Mouse (Mus musculus): ENCODE results near the gene Acbd4.
A peak's percentile ranks its signal among the peaks of the same experiment; 100 is the strongest.

Acbd4 gene

DNA sequence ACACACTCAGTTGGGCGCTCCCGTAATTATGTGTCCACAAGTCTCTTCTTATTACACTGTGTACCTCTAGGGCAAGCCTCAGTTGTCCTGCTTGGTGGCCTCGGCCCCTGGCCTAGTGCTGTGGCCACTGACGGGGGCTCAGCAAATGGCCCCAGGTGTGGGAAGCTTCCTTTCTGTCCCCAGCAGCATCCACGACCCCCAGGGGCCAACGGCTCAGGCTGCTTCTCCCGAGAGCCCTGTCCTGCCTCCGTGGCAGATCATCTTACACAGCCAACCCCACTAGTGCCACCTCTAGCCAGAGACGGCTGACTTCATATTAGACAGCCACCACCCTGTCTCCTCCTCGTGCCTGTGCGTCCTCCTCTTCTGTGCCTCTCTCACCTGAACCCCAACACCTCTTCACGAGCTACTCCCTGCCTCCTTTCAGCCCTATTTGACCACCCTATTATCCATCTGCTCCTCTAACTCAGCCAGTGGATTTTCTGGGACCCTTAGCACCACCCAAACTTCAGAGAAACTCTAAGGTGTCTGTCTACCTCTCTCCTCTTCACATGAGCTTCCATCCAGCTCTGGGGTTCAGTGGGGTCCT is 2.0 kb upstream of the Acbd4 start:
- Histone ChIP-seq H3K27me3 (ENCODE audit: control insufficient read depth, insufficient read depth, low read length, poor library complexity, severe bottlenecking) (no peaks in the 10 kb centered on the region), H3K36me3 (ENCODE audit: control insufficient read depth, insufficient read depth, low read length, poor library complexity, severe bottlenecking) (no peaks in the 10 kb centered on the region)
- DNase-seq (ENCODE audit: low read depth, low spot score) = no peak

GRCm38 (mm10) chr11:103100361-103100760 is 1.1 kb upstream of the Acbd4 start:
- H3K27me3 ChIP-seq (ENCODE audit: control insufficient read depth, insufficient read depth, low read length, poor library complexity, severe bottlenecking) = no peaks in the 10 kb centered on the region
- no peaks in the 10 kb centered on the region for H3K36me3 ChIP-seq (ENCODE audit: control insufficient read depth, insufficient read depth, low read length, poor library complexity, severe bottlenecking)
- DNase-seq (ENCODE audit: low read depth, low spot score) = peak; percentile 54

DNA sequence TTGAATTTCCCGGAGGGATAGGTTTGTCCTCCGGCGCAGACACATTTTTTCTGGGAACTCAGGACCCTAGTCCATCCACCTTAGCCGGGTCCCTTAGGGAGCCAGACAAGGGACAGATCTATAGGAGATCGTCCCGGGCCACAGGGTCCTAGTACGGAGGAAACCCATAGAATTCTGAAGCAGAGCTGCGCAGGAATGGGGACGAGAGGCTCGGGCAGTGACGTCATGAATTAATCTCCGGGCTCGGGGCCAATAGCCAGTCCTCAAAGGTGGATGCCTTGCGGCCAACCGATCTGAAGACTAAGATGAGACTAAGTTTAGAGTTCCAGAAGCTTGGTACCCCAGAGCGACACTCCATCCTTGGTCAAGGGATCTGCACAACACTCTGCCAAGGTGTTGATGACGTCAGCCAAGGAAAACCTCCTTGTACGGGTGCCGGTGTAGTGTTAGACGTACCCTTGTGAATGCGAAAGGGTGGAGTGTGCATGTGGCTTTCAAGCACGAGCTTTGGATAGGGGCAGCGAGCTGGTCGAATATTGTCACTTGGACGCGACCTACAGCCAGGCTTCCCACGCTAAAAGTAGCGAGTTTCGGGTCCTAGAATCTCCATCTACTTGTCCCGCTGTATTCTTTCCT is 502 bp downstream of the Acbd4 start:
- DNase-seq (ENCODE audit: low read depth, low spot score) = peak; percentile 57
- Histone ChIP-seq H3K36me3 (ENCODE audit: control insufficient read depth, insufficient read depth, low read length, poor library complexity, severe bottlenecking) (peaks cover 3% of the 10 kb centered on the region; the same call in 1 of the 2 replicates), H3K27me3 (ENCODE audit: control insufficient read depth, insufficient read depth, low read length, poor library complexity, severe bottlenecking) (no peaks in the 10 kb centered on the region)

GRCm38 (mm10) chr11:103102725-103103349 is 1.4 kb downstream of the Acbd4 start:
- Histone ChIP-seq H3K27me3 (ENCODE audit: control insufficient read depth, insufficient read depth, low read length, poor library complexity, severe bottlenecking) (no peaks in the 10 kb centered on the region), H3K36me3 (ENCODE audit: control insufficient read depth, insufficient read depth, low read length, poor library complexity, severe bottlenecking) (peaks cover 3% of the 10 kb centered on the region; the same call in 1 of the 2 replicates)
- peak; percentile 97 for DNase-seq (ENCODE audit: low read depth, low spot score)

DNA sequence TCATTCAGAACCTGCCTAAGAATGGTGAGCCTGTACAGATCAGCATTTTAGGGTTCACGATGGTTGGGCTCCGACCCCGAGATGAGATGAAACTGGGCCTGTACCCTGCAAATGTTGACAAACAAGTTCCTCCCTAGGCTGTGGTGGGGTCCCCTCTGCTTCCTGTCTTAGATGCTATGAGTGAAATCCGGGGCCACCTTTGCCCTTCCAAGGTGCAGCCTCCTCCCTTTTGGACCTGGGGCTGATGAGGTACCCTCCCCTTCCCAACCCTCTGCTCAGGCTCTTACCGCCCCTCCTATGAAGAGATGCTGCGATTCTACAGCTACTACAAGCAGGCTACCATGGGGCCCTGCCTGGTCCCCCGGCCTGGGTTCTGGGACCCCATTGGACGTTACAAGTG is 2.1 kb downstream of the Acbd4 start:
- Histone ChIP-seq H3K27me3 (ENCODE audit: control insufficient read depth, insufficient read depth, low read length, poor library complexity, severe bottlenecking) (no peaks in the 10 kb centered on the region), H3K36me3 (ENCODE audit: control insufficient read depth, insufficient read depth, low read length, poor library complexity, severe bottlenecking) (peaks cover 3% of the 10 kb centered on the region; the same call in 1 of the 2 replicates)
- peak; percentile 20 for DNase-seq (ENCODE audit: low read depth, low spot score)

GRCm38 (mm10) chr11:103104469-103104868 is 3.0 kb downstream of the Acbd4 start:
- peak; percentile 33 for DNase-seq (ENCODE audit: low read depth, low spot score)
- Histone ChIP-seq H3K36me3 (ENCODE audit: control insufficient read depth, insufficient read depth, low read length, poor library complexity, severe bottlenecking) (peaks cover 3% of the 10 kb centered on the region; the same call in 1 of the 2 replicates), H3K27me3 (ENCODE audit: control insufficient read depth, insufficient read depth, low read length, poor library complexity, severe bottlenecking) (no peaks in the 10 kb centered on the region)

DNA sequence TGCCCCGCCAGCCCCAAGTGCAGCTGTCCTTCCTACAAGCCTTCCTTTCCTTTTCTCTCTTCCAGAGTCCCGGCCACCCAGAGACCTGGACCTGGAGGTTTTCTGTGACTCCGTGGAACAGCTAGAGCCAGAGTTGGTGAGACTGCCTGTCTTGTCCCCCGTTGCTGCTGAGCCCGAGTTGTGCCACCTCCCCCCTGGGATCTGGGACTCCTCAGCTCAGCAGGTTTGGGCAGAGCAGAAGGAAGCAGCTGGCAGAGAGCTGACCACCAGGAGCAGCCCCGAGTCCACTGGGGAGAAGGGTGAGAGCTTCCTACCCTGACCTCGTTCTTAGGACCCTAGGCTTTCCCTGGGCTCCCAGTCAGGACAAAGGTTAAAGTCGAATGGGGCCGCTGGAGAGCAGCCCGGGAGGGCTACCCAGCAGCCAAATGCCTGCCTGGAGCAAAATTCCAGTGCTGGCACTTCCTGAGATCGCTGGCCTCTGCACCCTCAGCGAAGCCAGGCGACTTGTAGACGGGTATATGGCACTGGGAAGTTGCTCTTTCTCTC is 3.8 kb downstream of the Acbd4 start:
- no peaks in the 10 kb centered on the region for H3K27me3 ChIP-seq (ENCODE audit: control insufficient read depth, insufficient read depth, low read length, poor library complexity, severe bottlenecking)
- no peak for DNase-seq (ENCODE audit: low read depth, low spot score)
- H3K36me3 ChIP-seq (ENCODE audit: control insufficient read depth, insufficient read depth, low read length, poor library complexity, severe bottlenecking) = peaks cover 3% of the 10 kb centered on the region; the same call in 1 of the 2 replicates

DNA sequence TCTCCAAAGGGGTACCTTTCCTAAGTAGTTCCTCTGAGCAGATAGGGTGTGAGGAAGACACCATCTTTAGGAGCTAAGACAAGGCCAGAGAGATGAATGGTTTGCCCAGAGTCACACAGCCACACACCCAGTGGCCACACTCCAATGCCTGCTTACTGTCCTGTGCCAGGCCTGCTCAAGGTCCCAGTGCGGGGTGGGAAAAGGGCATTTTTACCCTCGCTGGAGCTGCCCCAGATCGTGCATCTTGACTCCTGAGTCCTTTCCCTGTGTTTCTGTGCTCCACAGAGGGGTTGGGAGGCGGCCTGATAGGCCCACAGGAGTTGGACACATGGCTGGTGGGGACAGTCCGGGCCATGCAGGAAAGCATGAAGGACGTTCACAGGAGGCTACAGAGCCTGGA is 4.3 kb downstream of the Acbd4 start:
- no peak for DNase-seq (ENCODE audit: low read depth, low spot score)
- H3K36me3 ChIP-seq (ENCODE audit: control insufficient read depth, insufficient read depth, low read length, poor library complexity, severe bottlenecking) = peaks cover 3% of the 10 kb centered on the region; the same call in 1 of the 2 replicates
- no peaks in the 10 kb centered on the region for H3K27me3 ChIP-seq (ENCODE audit: control insufficient read depth, insufficient read depth, low read length, poor library complexity, severe bottlenecking)

DNA sequence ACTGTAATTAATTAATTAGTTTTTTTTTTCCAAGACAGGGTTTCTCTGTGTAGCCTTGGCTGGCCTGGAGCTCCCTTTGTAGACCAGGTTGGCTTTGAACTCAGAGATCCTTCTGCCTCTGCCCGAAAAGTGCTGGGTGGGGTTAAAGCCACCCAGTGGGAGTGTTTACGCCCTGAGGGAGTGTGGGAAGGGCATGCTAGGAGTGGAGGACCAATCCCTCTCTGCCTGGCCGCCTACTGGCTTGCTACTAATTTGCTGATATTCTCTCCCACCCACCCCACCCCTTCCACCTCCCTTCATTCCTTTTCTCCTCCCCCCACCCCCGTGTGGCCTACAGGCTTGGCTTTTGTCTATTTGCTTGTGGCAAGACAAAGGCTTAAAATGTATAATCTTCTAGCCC is 4.9 kb downstream of the Acbd4 start:
- no peaks in the 10 kb centered on the region for H3K27me3 ChIP-seq (ENCODE audit: control insufficient read depth, insufficient read depth, low read length, poor library complexity, severe bottlenecking)
- DNase-seq (ENCODE audit: low read depth, low spot score) = no peak
- peaks cover 3% of the 10 kb centered on the region; the same call in 1 of the 2 replicates for H3K36me3 ChIP-seq (ENCODE audit: control insufficient read depth, insufficient read depth, low read length, poor library complexity, severe bottlenecking)

GRCm38 (mm10) chr11:103111301-103111700 is 9.8 kb downstream of the Acbd4 start:
- no peak for DNase-seq (ENCODE audit: low read depth, low spot score)
- no peaks in the 10 kb centered on the region for H3K27me3 ChIP-seq (ENCODE audit: control insufficient read depth, insufficient read depth, low read length, poor library complexity, severe bottlenecking)
- peaks cover 3% of the 10 kb centered on the region; the same call in 1 of the 2 replicates for H3K36me3 ChIP-seq (ENCODE audit: control insufficient read depth, insufficient read depth, low read length, poor library complexity, severe bottlenecking)

DNA sequence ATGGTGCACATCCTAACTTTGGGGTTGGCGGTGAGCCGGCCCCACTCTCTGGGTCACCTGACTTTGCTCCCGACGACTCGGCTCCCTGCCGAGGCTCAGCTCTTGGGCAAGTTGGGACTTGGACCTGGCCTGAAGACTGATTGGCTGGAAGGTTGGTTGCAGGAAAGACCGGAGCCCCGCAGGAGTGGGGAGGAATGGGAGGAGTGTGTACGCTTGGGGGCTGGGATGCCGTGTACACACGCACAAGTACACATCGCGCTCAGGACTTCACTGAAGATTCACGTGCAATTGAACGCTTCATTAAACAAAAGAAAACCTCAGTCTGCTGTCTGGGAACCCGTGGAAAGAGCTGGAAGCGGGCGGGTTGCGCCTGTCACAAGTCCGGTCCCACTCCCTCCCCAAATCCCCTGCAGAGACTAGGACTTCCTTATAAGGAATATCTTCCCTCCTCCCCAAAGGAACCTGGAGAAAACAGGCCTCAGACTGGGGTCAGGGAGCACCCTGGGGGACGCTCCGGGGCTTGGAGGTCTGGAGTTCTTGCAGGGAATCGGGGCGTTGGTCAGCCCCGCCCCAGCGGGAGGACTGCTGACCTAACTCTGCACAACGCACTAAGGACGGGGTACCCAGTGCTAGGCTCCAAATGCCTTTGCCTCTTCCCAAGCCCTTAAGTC is 10.5 kb downstream of the Acbd4 start:
- Histone ChIP-seq H3K27me3 (ENCODE audit: control insufficient read depth, insufficient read depth, low read length, poor library complexity, severe bottlenecking) (no peaks in the 10 kb centered on the region), H3K36me3 (ENCODE audit: control insufficient read depth, insufficient read depth, low read length, poor library complexity, severe bottlenecking) (no peaks in the 10 kb centered on the region; the same call in 1 of the 2 replicates)
- DNase-seq (ENCODE audit: low read depth, low spot score) = no peak

GRCm38 (mm10) chr11:103112552-103112912 is 11.1 kb downstream of the Acbd4 start:
- no peaks in the 10 kb centered on the region; the same call in 1 of the 2 replicates for H3K36me3 ChIP-seq (ENCODE audit: control insufficient read depth, insufficient read depth, low read length, poor library complexity, severe bottlenecking)
- DNase-seq (ENCODE audit: low read depth, low spot score) = no peak
- no peaks in the 10 kb centered on the region for H3K27me3 ChIP-seq (ENCODE audit: control insufficient read depth, insufficient read depth, low read length, poor library complexity, severe bottlenecking)

DNA sequence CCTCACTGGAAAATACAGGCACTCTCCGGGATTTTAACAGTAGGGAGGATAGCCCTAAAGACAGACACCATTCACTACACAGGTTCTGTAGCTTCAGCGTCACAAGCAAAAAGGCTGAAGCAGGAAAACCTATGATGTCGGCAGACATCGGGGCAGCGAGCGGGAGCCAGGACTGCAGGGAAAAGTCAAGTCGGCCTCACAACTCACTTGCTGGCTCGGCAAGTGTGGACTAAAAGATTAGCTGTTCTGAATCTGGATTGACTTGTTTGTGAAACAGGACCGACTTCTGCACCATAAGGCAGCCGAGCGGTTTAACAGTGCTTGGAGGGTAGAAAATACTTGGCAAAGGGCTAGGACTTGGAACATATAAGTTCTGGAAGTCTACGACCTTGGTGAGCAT is 11.5 kb downstream of the Acbd4 start:
- no peaks in the 10 kb centered on the region; the same call in 1 of the 2 replicates for H3K36me3 ChIP-seq (ENCODE audit: control insufficient read depth, insufficient read depth, low read length, poor library complexity, severe bottlenecking)

GRCm38 (mm10) chr11:103113771-103114170 is 12.3 kb downstream of the Acbd4 start:
- H3K27me3 ChIP-seq (ENCODE audit: control insufficient read depth, insufficient read depth, low read length, poor library complexity, severe bottlenecking) = no peaks in the 10 kb centered on the region
- DNase-seq (ENCODE audit: low read depth, low spot score) = no peak
- H3K36me3 ChIP-seq (ENCODE audit: control insufficient read depth, insufficient read depth, low read length, poor library complexity, severe bottlenecking) = no peaks in the 10 kb centered on the region; the same call in 1 of the 2 replicates

More for the DNA sequence above, 11.5 kb downstream of the Acbd4 start:
- DNase-seq (ENCODE audit: low read depth, low spot score) = no peak
- no peaks in the 10 kb centered on the region for H3K27me3 ChIP-seq (ENCODE audit: control insufficient read depth, insufficient read depth, low read length, poor library complexity, severe bottlenecking)

All from splenic B cell, adult 2 months (primary cell).